Mouse (Mus musculus) kidney, postnatal 36 days (tissue): Measurements from ENCODE around the gene Arhgap5.
A peak's percentile ranks its signal among the peaks of the same experiment; 100 is the strongest.

Experiments
- DNase-seq, 2 experiments: peaks; one replicate each; pipeline ENCODE4 v3.0.0; 2021 to 2022; ENCODE audit warnings: mixed read lengths in 2 of 2

Arhgap5 gene

DNA sequence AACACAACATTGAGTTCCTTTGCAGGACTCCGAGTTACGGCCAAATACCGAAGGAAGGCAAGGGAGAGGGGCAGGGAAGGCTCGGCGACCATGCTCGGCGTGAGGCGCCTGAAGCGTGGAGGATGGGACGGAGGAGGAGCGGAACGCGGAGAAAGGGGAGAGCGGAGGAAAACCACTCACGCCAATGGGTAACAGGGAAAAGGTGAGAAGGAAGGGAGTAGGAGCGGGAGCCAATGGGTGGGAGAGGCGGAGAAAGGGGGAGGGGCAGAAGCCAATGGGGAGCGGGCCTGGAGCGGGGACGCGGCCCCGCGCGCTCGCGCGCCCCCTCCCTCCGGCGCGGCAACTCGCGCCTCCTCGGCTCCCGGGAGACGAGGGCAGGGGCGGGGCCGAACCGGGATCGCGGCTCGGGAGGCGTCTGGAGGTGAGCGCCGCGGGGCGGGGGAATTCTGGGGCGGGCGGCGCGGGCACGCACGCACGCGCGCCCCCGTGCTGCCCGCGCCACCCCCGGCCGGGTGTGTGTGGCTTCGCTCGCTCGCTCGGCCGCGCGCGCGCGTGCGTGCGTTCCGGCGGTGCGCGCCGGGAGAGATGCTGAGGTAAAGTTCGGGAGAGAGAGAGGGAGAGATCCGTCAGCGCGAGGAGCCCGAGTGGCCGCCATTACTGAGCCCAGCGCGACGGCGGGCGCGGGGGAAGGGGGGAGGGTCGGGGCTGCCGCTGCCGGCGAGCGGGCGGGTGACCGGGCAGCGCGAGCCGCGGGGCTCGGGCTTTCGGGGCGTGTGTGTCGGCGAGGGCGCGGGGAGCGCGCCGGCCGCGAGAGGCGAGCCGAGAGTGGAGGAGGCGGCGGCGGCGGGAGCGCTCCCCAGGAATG, at the start of gene Arhgap5:
Arhgap5 (plus strand) TSS at position 517 of the 865 bp plus-strand sequence.
- DNase-seq = peak; percentile 97 to 99

GRCm38 (mm10) chr12:52464593-52464992, 39.2 kb upstream of the Arhgap5 start:
- no peak for DNase-seq

- DNase-seq = no peak
These were observed 32.2 kb upstream of the Arhgap5 start for GRCm38 (mm10) chr12:52471621-52472020.

- no peak for DNase-seq
These were observed 29.5 kb upstream of the Arhgap5 start for GRCm38 (mm10) chr12:52473988-52474968.

- no peak for DNase-seq
These were observed 27.7 kb upstream of the Arhgap5 start for GRCm38 (mm10) chr12:52476036-52476435.

- DNase-seq = peak; percentile 5 to 8
These were observed 25.2 kb upstream of the Arhgap5 start for GRCm38 (mm10) chr12:52478611-52479010.

DNA sequence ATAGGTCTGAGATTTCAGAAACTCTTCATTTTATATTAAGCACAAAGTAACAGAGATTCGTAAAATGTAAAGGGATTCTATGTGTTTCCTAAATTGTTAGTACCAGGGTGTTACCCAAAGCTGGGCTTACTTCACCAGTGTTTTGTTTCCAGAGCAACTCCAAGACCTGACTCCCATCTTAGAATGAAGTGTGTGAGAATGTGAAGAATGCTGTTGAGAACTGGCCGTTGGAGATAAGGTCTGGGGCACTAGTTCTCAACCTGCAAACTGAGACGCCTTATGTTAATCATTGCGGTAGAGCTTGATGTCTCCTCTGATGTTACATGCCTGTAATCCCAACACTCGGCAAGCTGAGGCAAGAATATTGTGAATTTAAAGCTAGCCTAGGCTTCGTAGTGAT, 24.4 kb upstream of the Arhgap5 start:
- DNase-seq = no peak

DNA sequence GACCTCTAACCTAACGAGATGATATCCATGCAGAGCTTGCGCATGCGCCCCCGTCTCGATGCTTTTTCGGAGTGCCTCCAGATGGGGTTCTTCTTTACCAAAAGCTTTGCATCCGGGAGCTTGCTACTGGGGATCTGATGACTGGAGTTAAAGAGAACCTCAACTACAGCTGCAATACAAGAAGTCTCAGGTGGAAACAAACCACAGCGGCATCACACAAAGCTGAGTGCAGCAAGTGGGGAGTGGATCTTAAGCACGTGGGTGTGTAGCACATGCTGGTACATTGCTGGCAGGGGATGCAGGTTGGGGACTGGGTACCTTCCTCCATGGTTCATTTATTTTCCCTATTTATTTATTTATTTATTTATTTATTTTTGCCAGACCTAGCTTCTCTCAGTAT, 22.9 kb upstream of the Arhgap5 start:
- DNase-seq = peak; percentile 13 to 24

DNA sequence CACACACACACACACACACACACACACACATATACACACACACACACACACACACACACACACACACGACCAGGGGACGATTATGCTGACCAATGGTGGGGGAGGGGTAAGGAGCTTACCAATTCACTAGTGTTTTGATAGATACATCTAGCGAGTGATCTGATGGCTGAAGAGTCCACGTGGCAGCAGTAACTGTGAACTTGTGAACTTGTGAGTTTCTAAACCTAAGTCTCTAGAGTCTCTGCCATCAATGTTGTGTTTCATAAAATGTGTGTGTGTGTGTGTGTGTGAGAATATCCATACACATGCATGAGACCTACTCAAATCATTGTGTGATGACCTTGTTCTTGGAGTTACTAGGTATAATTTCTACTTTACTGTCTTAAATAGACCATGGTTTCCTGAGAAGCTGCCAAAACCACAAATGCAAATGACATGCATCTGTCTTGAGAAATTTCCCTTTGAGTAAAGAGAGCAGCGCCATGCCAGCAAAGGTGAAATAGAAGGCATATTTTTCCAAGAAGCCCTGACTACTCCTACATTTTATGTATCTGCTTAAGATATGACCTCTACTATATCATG, 21.7 kb upstream of the Arhgap5 start:
- DNase-seq = no peak

DNA sequence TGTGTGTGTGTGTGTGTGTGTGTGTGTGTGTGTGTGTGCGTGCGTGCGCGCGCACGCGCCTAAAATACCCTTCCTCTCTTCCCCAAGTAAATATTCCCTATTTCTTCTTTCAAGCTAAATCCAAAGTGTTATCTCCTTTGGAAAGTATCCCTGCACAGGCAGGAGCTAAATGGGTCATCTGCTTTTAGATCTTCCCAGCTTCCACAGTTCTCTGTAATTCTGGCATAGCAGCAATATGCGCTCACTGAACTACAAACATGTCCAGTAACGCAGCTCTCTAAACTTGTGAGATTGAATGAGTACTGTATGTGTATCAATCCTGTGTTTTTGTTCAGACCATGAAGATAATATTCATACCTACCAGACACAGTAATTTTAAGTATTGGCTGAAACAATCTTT, 20.6 kb upstream of the Arhgap5 start:
- DNase-seq = no peak

- no peak for DNase-seq
These were observed 15.4 kb upstream of the Arhgap5 start for GRCm38 (mm10) chr12:52488266-52488975.

DNA sequence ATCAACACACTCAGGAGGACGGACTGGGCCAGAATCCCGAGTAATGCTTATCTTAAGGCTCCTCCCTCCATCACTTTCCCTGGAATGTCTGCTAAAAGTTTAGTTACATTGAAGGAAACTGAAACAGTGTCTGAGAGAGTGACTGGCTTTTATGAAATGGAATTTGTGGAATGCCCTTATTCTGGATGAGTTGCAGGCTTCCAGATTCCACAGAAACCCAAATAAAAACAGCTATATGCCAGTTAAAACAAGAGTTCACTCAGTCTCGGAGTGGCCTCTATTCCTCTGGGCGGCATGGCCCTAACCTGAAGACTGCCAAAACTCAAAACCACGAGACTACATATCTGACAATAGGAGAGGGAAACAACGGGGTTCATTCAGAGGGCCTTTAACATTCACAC, 10.5 kb upstream of the Arhgap5 start:
- DNase-seq = no peak

DNA sequence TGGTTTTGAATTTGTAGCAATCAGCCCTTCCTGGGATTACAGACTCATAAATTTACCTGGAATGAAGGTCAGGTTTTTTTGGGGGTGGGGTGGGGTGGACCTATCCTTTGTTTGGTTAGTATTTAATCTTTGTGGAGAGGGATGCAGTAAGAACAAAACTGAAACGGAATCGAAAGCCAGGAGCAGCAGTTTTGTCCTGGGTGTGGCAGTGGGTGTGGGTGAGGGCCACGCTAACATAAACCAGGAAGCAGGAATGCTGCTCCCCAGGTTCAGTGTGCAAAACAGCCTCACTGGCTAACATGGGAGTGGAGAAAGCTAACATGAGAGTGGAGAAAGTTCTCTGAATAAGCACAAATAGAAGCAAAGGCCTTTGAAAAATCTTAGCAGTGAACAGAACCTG, 6.6 kb upstream of the Arhgap5 start:
- DNase-seq = no peak

DNA sequence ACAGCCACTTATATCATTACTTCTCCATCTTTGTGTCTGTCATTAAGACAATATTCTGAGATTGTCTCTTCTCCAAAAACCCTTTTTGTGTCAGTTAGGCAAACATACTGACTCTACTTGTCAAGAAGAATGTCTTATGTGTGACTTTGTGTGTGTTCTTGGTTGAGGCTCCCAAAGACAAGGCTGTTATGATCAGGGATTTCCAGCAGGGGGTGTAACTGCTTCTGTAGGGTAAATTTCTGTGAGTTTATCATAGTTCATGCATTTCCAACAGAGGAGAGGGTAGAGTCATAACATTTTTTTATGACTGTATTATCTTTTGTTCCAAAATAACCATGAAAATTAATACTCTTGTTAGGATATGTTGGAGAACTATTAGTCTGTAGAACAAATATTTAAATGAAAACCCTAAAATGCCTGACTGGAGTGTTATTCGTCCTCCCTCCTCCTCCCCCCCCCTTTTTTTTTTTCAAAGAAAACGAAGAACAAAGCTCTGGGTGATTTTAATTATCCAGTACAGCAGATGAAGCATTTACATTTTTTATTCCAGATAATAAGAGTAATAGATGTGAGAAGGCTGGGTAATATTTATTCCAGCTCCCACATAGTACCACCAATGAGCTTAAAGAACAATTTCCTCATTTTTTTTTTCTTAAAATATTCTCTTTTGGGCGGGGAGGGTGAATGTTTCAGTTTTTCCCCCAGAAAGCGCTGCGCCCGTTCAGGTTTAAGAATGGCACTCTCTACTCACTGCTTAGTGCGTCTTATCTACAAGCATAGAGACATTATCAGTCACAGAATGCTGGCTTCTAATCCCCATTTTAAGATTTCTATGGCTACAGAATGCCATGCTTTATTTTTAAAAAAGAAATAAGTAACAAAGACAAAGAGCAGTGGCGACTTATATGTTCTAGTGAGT, 2.6 kb upstream of the Arhgap5 start:
- DNase-seq = peak; percentile 50 to 68

DNA sequence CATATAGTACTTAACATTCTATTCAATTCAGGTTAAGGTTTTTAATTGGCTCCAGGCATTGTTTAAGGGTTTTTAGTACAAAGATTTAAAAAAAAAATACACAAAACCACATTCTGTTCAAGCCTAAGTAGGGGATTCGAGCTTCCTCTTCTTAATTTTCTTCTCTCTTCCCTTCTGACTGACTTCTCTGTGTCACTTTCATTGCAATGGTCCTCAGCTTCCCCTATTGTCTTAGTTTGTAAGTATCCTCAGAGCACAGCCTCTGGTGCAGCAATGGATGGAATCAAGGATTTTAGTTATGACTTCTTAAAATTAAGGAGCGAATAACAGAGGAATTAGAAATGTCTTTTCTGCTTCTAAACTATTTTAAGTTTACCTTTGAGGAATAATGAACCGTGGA, 1.6 kb upstream of the Arhgap5 start:
- DNase-seq = no peak

- DNase-seq = no peak
These were observed 679 bp upstream of the Arhgap5 start for GRCm38 (mm10) chr12:52503131-52503455.

DNA sequence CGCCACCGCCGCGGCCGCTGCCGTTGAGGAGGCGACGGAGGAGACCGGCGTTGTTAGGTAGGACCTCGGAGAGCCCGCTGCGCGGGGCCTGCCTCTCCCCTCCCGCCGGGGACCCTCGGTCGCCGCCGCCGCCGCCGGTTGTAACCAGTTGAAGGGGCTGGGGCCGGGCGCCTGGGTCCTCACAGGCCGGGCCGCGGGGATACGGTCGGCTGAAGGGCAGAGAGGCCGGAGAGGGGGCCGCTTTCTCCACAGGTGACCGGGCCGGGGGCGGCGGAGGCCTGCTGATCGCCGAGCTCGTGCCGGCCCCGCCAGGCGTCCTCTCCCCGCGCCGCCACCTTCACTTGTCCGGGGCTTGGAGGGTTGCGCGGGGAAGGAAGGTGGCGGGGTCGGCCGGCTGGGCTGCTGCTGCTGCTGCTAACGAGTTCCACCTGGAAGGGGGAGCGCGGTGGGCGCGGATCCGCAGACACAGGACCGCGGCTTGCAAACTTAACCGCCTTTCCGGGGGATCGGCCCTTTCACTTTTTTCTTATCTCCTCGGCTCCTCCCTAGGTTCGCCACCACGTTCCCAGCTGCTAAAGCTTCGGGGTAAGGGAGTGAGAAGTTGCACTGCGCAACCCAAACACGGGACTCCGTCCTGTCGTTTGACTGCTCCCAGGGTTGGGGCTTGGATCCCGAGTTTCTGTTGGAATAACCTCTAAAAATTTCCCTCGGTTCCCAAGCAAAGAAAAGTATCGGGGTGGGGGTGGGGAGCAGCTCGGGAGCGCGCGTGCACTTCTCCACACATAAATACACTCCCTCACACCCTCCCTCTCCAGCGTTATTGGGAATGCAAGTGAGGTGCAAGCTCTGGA, 784 bp downstream of the Arhgap5 start:
- DNase-seq = peak in 1 of 2 experiments; percentile 39

DNA sequence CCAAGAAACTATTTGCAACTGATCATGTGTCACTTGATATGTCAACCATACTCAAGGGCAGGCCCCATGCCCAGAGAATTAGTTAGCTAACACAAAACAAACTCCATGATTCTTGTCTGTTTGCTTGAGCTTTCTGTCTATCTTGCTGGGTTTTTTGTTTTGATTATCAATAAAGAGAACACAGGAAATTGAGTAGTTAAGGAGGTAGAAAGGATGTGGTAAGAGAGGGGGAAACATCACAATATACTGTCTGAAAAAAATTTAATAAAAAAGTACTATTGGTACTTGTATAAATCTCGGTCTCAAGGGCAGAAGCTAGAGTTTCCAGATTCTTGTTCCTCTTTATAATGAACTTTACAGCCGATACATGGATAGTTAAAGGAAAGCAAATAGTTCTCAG, 20.9 kb downstream of the Arhgap5 start:
- no peak for DNase-seq

DNA sequence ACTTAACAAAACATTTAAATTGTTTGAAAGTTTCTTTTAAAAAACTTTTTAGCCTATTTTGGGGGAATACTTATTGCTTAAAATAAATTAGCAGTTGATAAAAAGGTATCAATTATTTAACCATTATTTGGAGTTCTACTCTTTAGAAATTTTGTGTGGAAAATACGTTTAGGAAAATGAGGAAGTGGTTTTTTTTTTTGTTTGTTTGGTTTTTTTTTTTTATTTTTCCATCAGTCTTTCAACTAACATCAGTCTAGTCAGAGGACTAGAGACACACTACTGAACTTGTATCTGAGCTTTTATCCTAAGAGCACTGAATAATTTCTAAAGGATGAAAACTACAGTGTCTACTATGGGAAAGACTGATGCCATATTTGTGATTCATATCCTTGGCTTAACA, 21.7 kb downstream of the Arhgap5 start:
- no peak for DNase-seq

DNA sequence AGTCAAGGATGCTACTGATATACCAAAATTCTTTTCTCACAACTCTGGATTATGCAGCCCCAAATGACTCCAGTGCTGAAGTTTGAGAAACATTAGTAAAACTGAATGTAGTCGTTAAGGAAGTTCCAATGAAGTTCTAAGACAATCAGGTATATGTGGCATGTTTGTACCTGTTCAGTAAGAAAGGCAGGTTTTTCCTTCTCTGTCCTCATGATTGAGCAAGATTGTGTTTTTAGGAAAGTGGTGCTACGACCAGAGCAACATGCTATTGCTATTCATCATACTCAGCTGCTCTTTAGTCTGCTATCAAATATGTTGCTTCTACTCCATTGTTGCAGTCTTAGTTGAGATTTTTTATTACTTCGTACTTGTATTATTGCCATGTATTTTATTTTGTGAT, 26.0 kb downstream of the Arhgap5 start:
- no peak for DNase-seq

GRCm38 (mm10) chr12:52541294-52541693, 37.5 kb downstream of the Arhgap5 start:
- DNase-seq = no peak
